ENCODE assay signal across 8 mouse cellular contexts in genomic region chr3:64790509-64791244, GRCm38 (mm10). TPM values are rescaled to one million over a fixed set of nuclear protein-coding genes. Genes with fewer than 3 reads are reported as not detected.
DNase-seq lines count a peak whose midpoint lies in the region; ATAC-seq lines count a peak whose summit lies in the region.

No protein-coding gene starts in this region.

- no peaks in the 10 kb centered on the region for H3K36me3 ChIP-seq in heart, embryonic 11.5 days (ENCODE audit: control insufficient read depth, insufficient read depth, low read length)
- no peaks in the 10 kb centered on the region for H3K36me3 ChIP-seq in forebrain, embryonic 14.5 days (ENCODE audit: control insufficient read depth, insufficient read depth, low read length)
- H3K36me3 ChIP-seq in intestine, embryonic 15.5 days, result no peaks in the 10 kb centered on the region
- H3K36me3 ChIP-seq in midbrain, embryonic 14.5 days (ENCODE audit: control insufficient read depth, insufficient read depth, low read length), result no peaks in the 10 kb centered on the region

- 0 out of 2 replicates have a peak, but pooled peaks cover 5% of the 10 kb centered on the region for H3K27me3 ChIP-seq in heart, embryonic 11.5 days (ENCODE audit: control insufficient read depth, insufficient read depth, low read length)
- no peaks in the 10 kb centered on the region for H3K27me3 ChIP-seq in forebrain, embryonic 14.5 days (replicated peaks; ENCODE audit: control insufficient read depth, insufficient read depth, low read length)
- H3K27me3 ChIP-seq in intestine, embryonic 15.5 days (replicated peaks), result no peaks in the 10 kb centered on the region
- no peaks in the 10 kb centered on the region for H3K27me3 ChIP-seq in midbrain, embryonic 14.5 days (ENCODE audit: control insufficient read depth, insufficient read depth, low read length)

- peak; percentile 35 for DNase-seq in heart, adult 8-10 months (ENCODE audit: low spot score)
- DNase-seq in forebrain, embryonic 14.5 days (ENCODE audit: low spot score), result peak; percentile 75
- DNase-seq in left cerebral cortex, adult 8-10 months (ENCODE audit: low spot score in 2 of 2), result peak; percentile 13 to 56
- DNase-seq in midbrain, embryonic 14.5 days, result peak; percentile 87
- DNase-seq in thymus, postnatal 0 days (ENCODE audit: low spot score), result peak; percentile 15

- H3K9me3 ChIP-seq in heart, embryonic 11.5 days (replicated peaks; ENCODE audit: control insufficient read depth, low read length), result no peaks in the 10 kb centered on the region
- no peaks in the 10 kb centered on the region for H3K9me3 ChIP-seq in forebrain, embryonic 14.5 days (replicated peaks; ENCODE audit: control insufficient read depth, low read length)
- no peaks in the 10 kb centered on the region for H3K9me3 ChIP-seq in intestine, embryonic 15.5 days
- H3K9me3 ChIP-seq in midbrain, embryonic 14.5 days (ENCODE audit: control insufficient read depth, low read length), result no peaks in the 10 kb centered on the region

- 53% methylated on average over 10 of the region's 10 CpGs for WGBS in heart, embryonic 11.5 days (ENCODE audit: insufficient replicate concordance)
- WGBS in forebrain, embryonic 14.5 days, result 50% methylated on average over 10 of the region's 10 CpGs
- WGBS in intestine, embryonic 15.5 days, result 50% methylated on average over 10 of the region's 10 CpGs
- WGBS in midbrain, embryonic 14.5 days, result 53% methylated on average over 10 of the region's 10 CpGs

- H3K4me3 ChIP-seq in heart, embryonic 11.5 days (ENCODE audit: low read depth, low read length), result no peak overlapping the region
- no peak overlapping the region for H3K4me3 ChIP-seq in forebrain, embryonic 14.5 days (ENCODE audit: low read depth, low read length)
- H3K4me3 ChIP-seq in intestine, embryonic 15.5 days (replicated peaks), result no peak overlapping the region
- H3K4me3 ChIP-seq in midbrain, embryonic 14.5 days (replicated peaks; ENCODE audit: low read depth, low read length), result no peak overlapping the region

- H3K9ac ChIP-seq in heart, embryonic 11.5 days (ENCODE audit: low read depth, low read length), result no peak overlapping the region
- no peak overlapping the region for H3K9ac ChIP-seq in forebrain, embryonic 14.5 days (ENCODE audit: low read length)
- H3K9ac ChIP-seq in intestine, embryonic 15.5 days, result no peak overlapping the region
- H3K9ac ChIP-seq in midbrain, embryonic 14.5 days (replicated peaks; ENCODE audit: low read length), result no peak overlapping the region

- no peaks in the 10 kb centered on the region for H3K4me1 ChIP-seq in heart, embryonic 11.5 days (ENCODE audit: control insufficient read depth, insufficient read depth, low read length)
- no peaks in the 10 kb centered on the region for H3K4me1 ChIP-seq in forebrain, embryonic 14.5 days (ENCODE audit: control insufficient read depth, insufficient read depth, low read length)
- H3K4me1 ChIP-seq in intestine, embryonic 15.5 days (replicated peaks), result no peaks in the 10 kb centered on the region
- H3K4me1 ChIP-seq in midbrain, embryonic 14.5 days (ENCODE audit: control insufficient read depth, insufficient read depth, low read length), result no peaks in the 10 kb centered on the region

- H3K4me2 ChIP-seq in heart, embryonic 11.5 days, result no peak overlapping the region
- H3K4me2 ChIP-seq in forebrain, embryonic 14.5 days (ENCODE audit: low read length), result no peak overlapping the region
- no peak overlapping the region for H3K4me2 ChIP-seq in intestine, embryonic 15.5 days (replicated peaks)
- no peak overlapping the region for H3K4me2 ChIP-seq in midbrain, embryonic 14.5 days (ENCODE audit: low read length)

- no peak; the same call in 1 of the 2 replicates for ATAC-seq in heart, embryonic 11.5 days (replicated peaks; ENCODE audit: insufficient number of reproducible peaks, low FRiP score, low TSS enrichment)
- peak; percentile 66; the same call in 1 of the 2 replicates for ATAC-seq in cerebellum, adult (ENCODE audit: insufficient number of reproducible peaks, low FRiP score, low TSS enrichment)
- ATAC-seq in forebrain, embryonic 14.5 days, result peak; percentile 87
- ATAC-seq in intestine, embryonic 15.5 days, result peak; percentile 59
- peak; percentile 69; the same call in 1 of the 2 replicates for ATAC-seq in midbrain, embryonic 14.5 days (ENCODE audit: low FRiP score, low TSS enrichment)

- H3K27ac ChIP-seq in heart, embryonic 11.5 days (ENCODE audit: low read depth, low read length), result no peak overlapping the region
- H3K27ac ChIP-seq in forebrain, embryonic 14.5 days (ENCODE audit: low read depth, low read length), result no peak overlapping the region
- no peak overlapping the region for H3K27ac ChIP-seq in intestine, embryonic 15.5 days
- no peak overlapping the region for H3K27ac ChIP-seq in midbrain, embryonic 14.5 days (replicated peaks; ENCODE audit: low read depth, low read length)

RNA-seq across cellular contexts. Expression of gene Vmn2r7, which starts 53.9 kb away (rescaled TPM):
- total RNA-seq in heart, adult 8-10 months (2022), result not detected
- not detected in 2 replicates for polyA plus RNA-seq in heart, embryonic 11.5 days (2014; fragmentation: Nextera tagmentation; extraction: Ambion mirVana)
- polyA plus RNA-seq in forebrain, embryonic 14.5 days (2014; fragmentation: Nextera tagmentation; extraction: Ambion mirVana), result not detected in 2 replicates
- polyA plus RNA-seq in intestine, embryonic 15.5 days (2015; fragmentation: Nextera tagmentation; extraction: Ambion mirVana), result not detected in 2 replicates
- under 1 TPM in 1 of 4 experiments, not detected in 3; 0.15 TPM for total RNA-seq in left cerebral cortex, adult 8-10 months (2022)
- polyA plus RNA-seq in midbrain, embryonic 14.5 days (2014; fragmentation: Nextera tagmentation; extraction: Ambion mirVana), result not detected in 2 replicates
- not detected in 2 replicates for polyA plus RNA-seq in thymus, postnatal 0 days (2015; fragmentation: Nextera tagmentation; extraction: Ambion mirVana)

Comparison
In these comparisons a context has a peak if more than half of its experiments do, and no peak if none do; other contexts are left out.
1. DNase-seq: peak in every context shown above with its lines; median percentile 87 in midbrain, embryonic 14.5 days; 75 in forebrain, embryonic 14.5 days; 35 in heart, adult 8-10 months; 34 in left cerebral cortex, adult 8-10 months; 15 in thymus, postnatal 0 days.